Mouse (Mus musculus) lung, postnatal 4 days (tissue): Measurements from ENCODE around the gene Celf6.

ENCODE experiments used
- DNase-seq, 2 experiments: peaks; one replicate each; pipeline ENCODE4 v3.0.0; 2021

The Celf6 gene

GRCm38 (mm10) chr9:59577844-59578504 lies at the start of gene Celf6:
Gene Celf6 (plus strand): TSS chr9:59577917.
- DNase-seq: peak; percentile 91 to 95

- DNase-seq: no peak
Observed at GRCm38 (mm10) chr9:59528274-59528673, 49.4 kb upstream of the Celf6 start.

GRCm38 (mm10) chr9:59531645-59532044 lies 46.1 kb upstream of the Celf6 start:
- DNase-seq: no peak

GRCm38 (mm10) chr9:59533422-59533821 lies 44.3 kb upstream of the Celf6 start:
- DNase-seq: no peak

- DNase-seq: peak in 1 of 2 experiments; percentile 29
Observed at GRCm38 (mm10) chr9:59533889-59534288, 43.8 kb upstream of the Celf6 start.

GRCm38 (mm10) chr9:59537651-59538050 lies 40.1 kb upstream of the Celf6 start:
- DNase-seq: peak; percentile 54

- DNase-seq: peak; percentile 83 to 87
Observed at GRCm38 (mm10) chr9:59539441-59540137, 38.1 kb upstream of the Celf6 start, which contains the start of the genes Hexa and Tmem202. Gene Hexa (plus strand): TSS chr9:59539540. Gene Tmem202 (minus strand): TSS chr9:59539847.

- no peak for DNase-seq
Observed at GRCm38 (mm10) chr9:59541617-59542016, 36.1 kb upstream of the Celf6 start.

- peak in 1 of 2 experiments; percentile 52 for DNase-seq
Observed at GRCm38 (mm10) chr9:59542766-59543324, 34.9 kb upstream of the Celf6 start.

GRCm38 (mm10) chr9:59544739-59545138 lies 33.0 kb upstream of the Celf6 start:
- no peak for DNase-seq

GRCm38 (mm10) chr9:59547869-59548268 lies 29.8 kb upstream of the Celf6 start:
- DNase-seq: no peak

- no peak for DNase-seq
Observed at GRCm38 (mm10) chr9:59548961-59549487, 28.7 kb upstream of the Celf6 start.

- DNase-seq: no peak
Observed at GRCm38 (mm10) chr9:59550077-59550476, 27.6 kb upstream of the Celf6 start.

GRCm38 (mm10) chr9:59551017-59551416 lies 26.7 kb upstream of the Celf6 start:
- no peak for DNase-seq

GRCm38 (mm10) chr9:59551620-59552031 lies 26.1 kb upstream of the Celf6 start:
- DNase-seq: peak; percentile 38 to 67

GRCm38 (mm10) chr9:59552610-59553009 lies 25.1 kb upstream of the Celf6 start:
- no peak for DNase-seq

GRCm38 (mm10) chr9:59553719-59554118 lies 24.0 kb upstream of the Celf6 start:
- DNase-seq: no peak

- peak; percentile 76 to 82 for DNase-seq
Observed at GRCm38 (mm10) chr9:59565600-59565999, 12.1 kb upstream of the Celf6 start.

- peak; percentile 54 to 76 for DNase-seq
Observed at GRCm38 (mm10) chr9:59567111-59567510, 10.6 kb upstream of the Celf6 start.

- DNase-seq: no peak
Observed at GRCm38 (mm10) chr9:59571852-59572251, 5.9 kb upstream of the Celf6 start.

GRCm38 (mm10) chr9:59577401-59577800 lies 316 bp upstream of the Celf6 start:
- DNase-seq: no peak

- DNase-seq: no peak
Observed at GRCm38 (mm10) chr9:59578505-59578867, 769 bp downstream of the Celf6 start.

GRCm38 (mm10) chr9:59584871-59585308 lies 7.2 kb downstream of the Celf6 start:
- peak; percentile 69 to 79 for DNase-seq

GRCm38 (mm10) chr9:59588252-59588651 lies 10.5 kb downstream of the Celf6 start:
- DNase-seq: no peak
